Mouse (Mus musculus) neutrophil, adult 83 days (primary cell): ENCODE data around the gene Abca12. TPM values are rescaled to one million over a fixed set of nuclear protein-coding genes. Genes with fewer than 3 reads are reported as not detected.

Experiments used
- total RNA-seq, 2 experiments: library from RNA; stranded (reverse); gene quantifications; one replicate each; pipeline ENCODE4 v1.2.4; 2023

Gene Abca12
- total RNA-seq = not detected

DNA sequence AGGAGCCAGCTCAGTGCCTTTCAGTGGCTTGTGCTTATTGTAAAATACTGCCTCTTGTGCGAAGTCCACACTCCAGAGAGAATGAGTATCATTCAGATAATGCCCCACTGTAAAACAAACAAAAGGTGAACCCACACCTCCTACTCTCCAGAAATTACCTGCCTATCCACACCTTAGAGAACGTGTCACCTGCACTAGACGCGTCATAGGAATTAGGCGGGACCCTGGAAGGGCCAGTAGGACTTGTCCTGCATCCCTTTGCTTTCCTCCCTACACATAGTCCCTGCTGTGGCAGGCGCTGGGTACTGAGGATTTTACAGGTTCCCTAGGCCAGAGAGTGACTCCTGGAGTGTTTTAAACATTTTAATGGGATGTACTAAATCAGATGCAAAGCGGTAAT lies at the start of gene Abca12:
Abca12 (minus strand) TSS at position 101 of the 400 bp plus-strand sequence.

Other genes starting within 250 kb of the Abca12 start
- gene Atic, start 142.2 kb upstream of the Abca12 start, total RNA-seq = 10 to 100 TPM; 24.6 to 25.1 TPM
- gene Fn1, start 238.3 kb upstream of the Abca12 start, total RNA-seq = 1,000 to 10,000 TPM; 1,261 to 1,436 TPM